Mouse (Mus musculus): ENCODE measurements at regions not wholly inside any gene's neighbourhood (a gene's known extent, or its start where the extent isn't known, plus 50 kb on each side); places are given as distances from the start of the nearest gene placed in this dataset.

DNA sequence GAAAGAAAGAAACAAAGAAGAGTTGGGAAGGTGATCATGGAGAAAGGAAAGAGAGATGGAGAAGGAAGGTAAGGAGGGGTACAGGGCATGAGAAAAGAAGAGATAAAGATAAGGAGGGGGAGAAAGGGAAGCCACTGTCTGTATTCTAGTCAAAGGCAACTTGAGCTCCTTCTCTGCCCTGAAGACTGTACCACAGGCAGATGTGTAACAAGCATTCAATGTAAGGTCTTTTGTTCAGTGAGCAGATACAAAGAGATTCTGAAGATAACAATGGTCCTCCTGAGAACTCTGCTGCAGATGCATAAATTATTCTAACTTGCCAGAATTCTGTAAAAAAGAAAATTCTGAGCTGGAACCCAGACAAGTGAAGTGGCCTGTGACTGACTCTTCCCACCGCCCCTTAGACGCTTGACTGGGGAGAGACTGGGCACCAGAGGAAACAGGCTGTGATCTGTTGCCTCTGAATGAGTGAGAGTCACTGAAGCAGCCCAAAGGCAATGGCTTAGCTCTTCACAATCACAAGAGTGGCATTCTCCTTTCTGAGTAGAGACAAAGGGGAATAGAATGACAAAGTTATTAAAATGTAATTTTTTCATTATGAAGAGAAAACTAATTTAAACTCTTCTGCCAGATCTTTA, 564.0 kb upstream of the Arpp21 start:
- Histone ChIP-seq H3K4me2 (ENCODE audit: low read depth) (no peak overlapping the region), H3K4me3 (no peak overlapping the region), H3K36me3 (ENCODE audit: control insufficient read depth, insufficient read depth) (no peaks in the 10 kb centered on the region), H3K27me3 (ENCODE audit: control insufficient read depth, insufficient read depth, insufficient read length) (no peaks in the 10 kb centered on the region), H3ac (ENCODE audit: control insufficient read depth, insufficient read length) (no peak overlapping the region), H3K79me2 (ENCODE audit: control insufficient read depth, insufficient read depth) (no peaks in the 10 kb centered on the region)
- TF ChIP-seq CEBPB (IDR thresholded peaks at IDR 0.05; ENCODE audit: insufficient read depth, poor library complexity, severe bottlenecking): no peak
- no peak for TF ChIP-seq POLR2AphosphoS2 (IDR thresholded peaks at IDR 0.05; ENCODE audit: insufficient read length, low read depth)
- TF ChIP-seq MYOG (IDR thresholded peaks at IDR 0.05; ENCODE audit: control insufficient read depth in 1 of 3, insufficient read depth in 1 of 3, insufficient read length in 2 of 3, low read depth in 2 of 3): no peak
- TF ChIP-seq USF1 (IDR thresholded peaks at IDR 0.05; ENCODE audit: low read depth): no peak
- no peak for TF ChIP-seq E2F4 (IDR thresholded peaks at IDR 0.05; ENCODE audit: insufficient read depth)
- TF ChIP-seq SRF (IDR thresholded peaks at IDR 0.05; ENCODE audit: control insufficient read depth, insufficient read length, low read depth): no peak
- TF ChIP-seq TCF12 (IDR thresholded peaks at IDR 0.05; ENCODE audit: insufficient read depth, poor library complexity, severe bottlenecking): no peak
- no peak for TF ChIP-seq MYOD1 (IDR thresholded peaks at IDR 0.05; ENCODE audit: control insufficient read depth in 1 of 3, insufficient read length in 2 of 3, low read depth in 2 of 3)
- TF ChIP-seq MAX (IDR thresholded peaks at IDR 0.05; ENCODE audit: low read depth): no peak
- no peak for TF ChIP-seq POLR2A (IDR thresholded peaks at IDR 0.05; ENCODE audit: insufficient read length, low read depth)
- no peak for TF ChIP-seq TCF3 (IDR thresholded peaks at IDR 0.05; ENCODE audit: insufficient read length, low read depth)
- no peak for TF ChIP-seq REST (IDR thresholded peaks at IDR 0.05; ENCODE audit: insufficient read depth, insufficient read length)

DNA sequence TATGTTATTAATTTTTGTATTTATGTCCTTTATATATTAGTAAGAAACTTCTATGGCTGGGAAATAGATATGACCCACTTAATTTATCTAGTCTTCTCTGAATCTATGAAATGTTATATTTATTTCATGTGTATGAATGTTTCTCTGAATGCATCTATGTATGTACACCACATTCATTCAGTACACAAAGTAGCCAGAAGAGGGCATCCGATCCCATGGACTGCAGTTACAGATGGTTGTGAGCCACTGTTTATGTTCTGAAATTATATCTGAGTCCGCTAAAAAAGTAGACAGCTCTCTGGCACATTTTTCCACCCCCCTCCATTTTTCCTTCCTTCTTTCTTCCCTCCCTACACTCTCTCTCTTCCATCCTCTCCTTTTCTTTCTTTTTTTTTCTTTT, 557.8 kb upstream of the Arpp21 start:
- no peak overlapping the region for H3K4me2 ChIP-seq (ENCODE audit: low read depth)
- H3K27me3 ChIP-seq (ENCODE audit: control insufficient read depth, insufficient read depth, insufficient read length): no peaks in the 10 kb centered on the region
- no peaks in the 10 kb centered on the region for H3K79me2 ChIP-seq (ENCODE audit: control insufficient read depth, insufficient read depth)
- no peak for TF ChIP-seq POLR2A (IDR thresholded peaks at IDR 0.05; ENCODE audit: insufficient read length, low read depth)
- TF ChIP-seq USF1 (IDR thresholded peaks at IDR 0.05; ENCODE audit: low read depth): no peak
- no peak for TF ChIP-seq TCF12 (IDR thresholded peaks at IDR 0.05; ENCODE audit: insufficient read depth, poor library complexity, severe bottlenecking)
- no peak for TF ChIP-seq MAX (IDR thresholded peaks at IDR 0.05; ENCODE audit: low read depth)
- no peak for TF ChIP-seq MYOG (IDR thresholded peaks at IDR 0.05; ENCODE audit: control insufficient read depth in 1 of 3, insufficient read depth in 1 of 3, insufficient read length in 2 of 3, low read depth in 2 of 3)
- H3ac ChIP-seq (ENCODE audit: control insufficient read depth, insufficient read length): no peak overlapping the region
- H3K4me3 ChIP-seq: no peak overlapping the region
- no peaks in the 10 kb centered on the region for H3K36me3 ChIP-seq (ENCODE audit: control insufficient read depth, insufficient read depth)

GRCm38 (mm10) chr9:112771981-112772380, 536.2 kb upstream of the Arpp21 start:
- no peak for TF ChIP-seq USF1 (IDR thresholded peaks at IDR 0.05; ENCODE audit: low read depth)
- no peak for TF ChIP-seq POLR2AphosphoS2 (IDR thresholded peaks at IDR 0.05; ENCODE audit: insufficient read length, low read depth)
- no peak for TF ChIP-seq TCF3 (IDR thresholded peaks at IDR 0.05; ENCODE audit: insufficient read length, low read depth)
- Histone ChIP-seq H3K4me2 (ENCODE audit: low read depth) (no peak overlapping the region), H3K79me2 (ENCODE audit: control insufficient read depth, insufficient read depth) (no peaks in the 10 kb centered on the region), H3K4me3 (no peak overlapping the region), H3ac (ENCODE audit: control insufficient read depth, insufficient read length) (no peak overlapping the region), H3K36me3 (ENCODE audit: control insufficient read depth, insufficient read depth) (no peaks in the 10 kb centered on the region), H3K27me3 (ENCODE audit: control insufficient read depth, insufficient read depth, insufficient read length) (no peaks in the 10 kb centered on the region)

- no peak overlapping the region for H3K4me2 ChIP-seq (ENCODE audit: low read depth)
- H3K27me3 ChIP-seq (ENCODE audit: control insufficient read depth, insufficient read depth, insufficient read length): no peaks in the 10 kb centered on the region
- TF ChIP-seq USF1 (IDR thresholded peaks at IDR 0.05; ENCODE audit: low read depth) (no peak), MYOG (IDR thresholded peaks at IDR 0.05; ENCODE audit: control insufficient read depth in 1 of 3, insufficient read depth in 1 of 3, insufficient read length in 2 of 3, low read depth in 2 of 3) (no peak)
- H3K4me3 ChIP-seq: no peak overlapping the region
- no peak overlapping the region for H3ac ChIP-seq (ENCODE audit: control insufficient read depth, insufficient read length)
- H3K79me2 ChIP-seq (ENCODE audit: control insufficient read depth, insufficient read depth): no peaks in the 10 kb centered on the region
- no peaks in the 10 kb centered on the region for H3K36me3 ChIP-seq (ENCODE audit: control insufficient read depth, insufficient read depth)
These were observed 508.9 kb upstream of the Arpp21 start for GRCm38 (mm10) chr9:112744616-112745015.

- Histone ChIP-seq H3K4me3 (no peak overlapping the region), H3ac (ENCODE audit: control insufficient read depth, insufficient read length) (no peak overlapping the region), H3K4me2 (ENCODE audit: low read depth) (no peak overlapping the region), H3K79me2 (ENCODE audit: control insufficient read depth, insufficient read depth) (no peaks in the 10 kb centered on the region), H3K36me3 (ENCODE audit: control insufficient read depth, insufficient read depth) (no peaks in the 10 kb centered on the region), H3K27me3 (ENCODE audit: control insufficient read depth, insufficient read depth, insufficient read length) (no peaks in the 10 kb centered on the region)
- no peak for TF ChIP-seq POLR2AphosphoS2 (IDR thresholded peaks at IDR 0.05; ENCODE audit: insufficient read length, low read depth)
- no peak for TF ChIP-seq E2F4 (IDR thresholded peaks at IDR 0.05; ENCODE audit: insufficient read depth)
- no peak for TF ChIP-seq SRF (IDR thresholded peaks at IDR 0.05; ENCODE audit: control insufficient read depth, insufficient read length, low read depth)
- TF ChIP-seq CEBPB (IDR thresholded peaks at IDR 0.05; ENCODE audit: insufficient read depth, poor library complexity, severe bottlenecking): no peak
These were observed 508.3 kb upstream of the Arpp21 start for GRCm38 (mm10) chr9:112743871-112744590.

All from myocyte (in vitro differentiated cells).